Mouse (Mus musculus): ENCODE results near the gene Prkn.

DNA sequence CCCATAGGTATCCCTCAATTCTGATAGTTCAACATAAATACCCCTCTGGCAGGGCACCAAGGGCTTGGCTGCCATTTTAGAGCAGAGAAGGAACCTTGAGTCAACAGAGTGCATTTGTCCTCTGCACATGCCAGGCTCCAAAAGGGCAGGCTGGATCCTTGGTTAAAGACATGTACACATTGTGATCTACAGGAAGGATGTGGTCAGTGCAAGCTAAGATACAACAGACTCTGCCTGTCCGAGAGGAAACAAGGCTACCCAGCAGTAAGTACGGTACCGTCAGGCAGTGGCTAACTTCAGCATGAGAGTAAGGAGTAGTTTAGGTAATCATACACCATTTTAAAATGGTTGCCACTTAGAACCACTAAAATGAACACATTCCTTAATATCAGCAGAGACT lies 884.0 kb downstream of the Prkn start:
- TF ChIP-seq GATA1 (IDR thresholded peaks at IDR 0.05; ENCODE audit: borderline replicate concordance, low read length) (no peak), FLI1 (IDR thresholded peaks at IDR 0.05; ENCODE audit: low read length) (no peak)
